Mouse (Mus musculus) telencephalon, adult 2 months (tissue): ENCODE measurements at regions not wholly inside any gene's neighbourhood (a gene's known extent, or its start where the extent isn't known, plus 50 kb on each side); places are given as distances from the start of the nearest gene placed in this dataset.
"Not testable (repeated sequence)": the region's sequence is repeated elsewhere in the genome, so short reads cannot be mapped to it uniquely, and the experiment has no call there.

Experiments used
- DNase-seq: peaks from one replicate; pipeline ENCODE4 v3.0.0-alpha.2; 2011; ENCODE audit warnings: low read depth, low spot score

DNA sequence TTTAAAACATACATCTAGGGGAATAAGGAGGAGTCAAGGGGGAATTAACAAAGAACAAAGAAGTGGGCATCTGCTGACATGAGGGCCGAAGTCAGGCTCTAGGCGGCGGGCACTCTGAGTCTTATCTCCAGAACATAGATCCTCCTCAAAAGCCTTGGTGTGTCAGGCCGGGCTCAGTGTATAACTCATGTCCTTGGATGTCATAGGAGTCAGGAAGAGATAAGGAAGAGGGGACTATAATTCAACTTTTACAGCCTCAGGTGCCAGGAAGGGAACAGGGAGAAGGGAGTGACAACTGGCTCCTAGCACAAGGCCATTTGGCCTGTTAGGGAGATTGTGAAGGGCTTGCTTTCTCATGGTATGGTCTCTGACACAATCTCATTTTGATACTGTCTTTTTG lies 185.9 kb upstream of the Ube2e2 start:
- DNase-seq: not testable (repeated sequence)

DNA sequence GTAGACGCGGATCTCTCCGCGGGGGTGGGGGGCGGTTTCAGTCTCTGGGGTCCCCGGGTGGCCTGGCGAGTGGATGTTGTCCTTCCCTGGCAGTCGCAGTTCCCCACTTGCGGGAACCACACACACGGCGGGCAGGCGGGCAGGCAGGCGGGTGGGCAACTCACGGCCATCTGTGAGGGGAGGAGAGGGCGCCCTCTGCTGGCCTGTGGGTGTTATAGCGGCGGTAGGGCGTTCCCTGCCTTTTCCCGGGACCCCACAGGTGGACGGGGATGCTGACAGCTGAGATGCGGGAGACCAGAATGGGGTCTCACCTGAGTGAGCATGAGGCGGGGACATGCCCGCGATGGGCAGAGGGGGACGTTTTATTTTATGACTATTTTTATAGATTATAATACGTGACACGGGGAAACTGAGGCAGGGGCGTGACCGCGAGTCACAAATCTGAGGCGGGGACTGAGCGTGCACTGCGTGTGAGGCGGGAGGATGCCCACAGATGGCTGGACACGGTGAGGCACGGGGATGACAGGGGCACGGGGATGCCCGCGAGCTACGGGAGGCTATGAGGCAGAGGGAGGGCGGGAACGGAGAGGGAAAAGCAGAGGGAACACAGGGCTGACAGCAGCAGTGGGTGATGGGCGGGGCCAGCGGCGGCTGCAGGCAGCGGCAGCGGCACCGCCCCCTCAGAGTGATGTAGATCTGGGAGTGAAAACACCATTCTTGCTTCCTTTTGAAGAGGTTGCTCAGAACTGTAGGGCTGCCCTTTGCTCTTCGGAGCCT lies 148.1 kb upstream of the Ube2e2 start:
- DNase-seq: no peak

DNA sequence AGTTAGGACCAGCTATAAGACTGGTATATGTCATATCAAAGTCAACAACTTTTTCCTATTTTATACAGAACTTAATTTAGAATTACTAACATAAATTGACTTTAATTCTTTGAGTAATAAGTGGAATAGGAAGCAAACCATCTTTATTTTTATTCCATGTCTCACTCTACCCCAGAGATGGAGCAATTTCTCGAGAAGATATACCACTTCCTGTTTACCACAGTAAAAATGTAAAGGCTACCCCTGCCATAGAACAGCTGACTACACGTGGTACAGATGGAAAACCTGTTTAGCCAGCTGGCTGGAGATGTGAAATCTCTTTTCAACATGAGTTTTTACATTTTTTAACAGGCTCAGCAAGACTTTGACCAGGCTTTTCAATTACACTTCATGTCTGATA lies 126.0 kb upstream of the Ube2e2 start:
- no peak for DNase-seq

DNA sequence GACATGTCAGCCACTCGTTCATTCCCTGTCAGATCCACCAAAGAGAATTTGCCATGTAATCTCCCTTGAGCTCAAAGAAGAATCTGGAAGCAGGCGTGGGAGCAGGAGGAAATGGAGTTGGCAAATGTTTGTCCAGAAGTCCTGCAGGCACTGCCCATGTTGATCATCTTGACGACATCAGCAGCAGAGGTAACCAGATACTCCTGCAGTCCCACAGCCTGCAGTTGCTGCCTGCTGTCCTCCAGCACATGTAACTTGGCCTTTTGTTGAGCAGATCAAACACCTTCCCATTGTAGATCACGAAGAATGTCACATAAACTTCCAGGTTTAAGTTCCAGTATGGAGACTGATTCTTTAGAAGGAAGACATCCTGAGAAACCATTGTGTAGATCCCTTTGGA lies 121.3 kb upstream of the Ube2e2 start:
- DNase-seq: no peak

DNA sequence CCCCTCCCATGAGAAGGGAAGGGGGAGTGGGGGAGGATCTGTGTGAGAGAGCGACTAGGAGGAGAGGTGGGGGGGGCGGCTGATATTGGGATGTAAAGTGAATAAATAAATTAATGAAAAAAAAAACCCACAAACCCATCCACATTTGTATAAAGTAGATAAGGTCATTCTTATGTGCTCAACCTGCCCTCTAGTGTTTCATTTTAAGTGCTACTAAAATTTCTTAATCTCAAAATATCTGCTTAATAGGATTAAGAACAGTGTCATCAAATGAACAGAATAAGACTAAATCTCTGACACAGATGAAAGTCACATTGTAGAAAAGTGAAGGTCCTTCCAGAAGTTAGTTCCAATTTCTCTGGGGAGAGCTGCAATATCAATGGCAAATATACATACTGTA lies 119.5 kb upstream of the Ube2e2 start:
- not testable (repeated sequence) for DNase-seq

DNA sequence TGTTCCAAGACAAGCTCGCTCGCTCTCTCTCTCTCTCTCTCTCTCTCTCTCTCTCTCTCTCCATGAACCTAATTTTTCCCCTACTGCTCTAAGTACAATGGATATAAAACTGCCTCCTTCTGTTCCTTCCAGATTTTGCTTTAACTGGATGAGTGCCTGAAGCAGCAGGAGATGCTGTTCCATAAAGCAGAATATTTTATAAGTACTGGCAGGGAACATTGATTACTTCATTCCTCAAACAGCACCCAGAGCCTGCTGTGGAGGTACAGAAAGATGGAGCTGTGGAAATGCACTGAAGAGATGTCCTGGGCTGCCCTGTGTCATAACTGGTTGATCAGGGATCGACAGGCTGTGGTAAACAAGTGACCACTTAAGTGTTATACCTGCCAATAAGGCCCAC lies 89.8 kb upstream of the Ube2e2 start:
- DNase-seq: peak; percentile 67

DNA sequence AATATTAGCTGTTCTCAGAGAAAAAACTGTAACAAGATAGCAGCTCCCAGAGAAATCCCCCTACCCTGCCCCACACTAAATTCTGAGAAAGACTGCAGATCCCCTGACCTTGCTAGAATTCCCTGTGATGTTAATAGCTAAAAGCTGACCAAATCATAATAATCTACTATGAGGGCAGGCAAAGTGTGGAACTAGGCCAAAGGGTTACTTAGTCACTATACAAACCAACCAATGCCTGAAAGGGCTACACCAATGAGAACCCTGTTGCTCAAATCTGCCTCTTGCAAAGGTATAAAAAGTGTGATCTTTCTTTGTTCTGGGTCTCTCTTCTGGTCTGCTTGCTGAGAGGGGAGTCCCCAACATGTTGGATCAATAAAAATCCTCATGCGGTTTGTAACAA lies 69.8 kb upstream of the Ube2e2 start:
- no peak for DNase-seq

DNA sequence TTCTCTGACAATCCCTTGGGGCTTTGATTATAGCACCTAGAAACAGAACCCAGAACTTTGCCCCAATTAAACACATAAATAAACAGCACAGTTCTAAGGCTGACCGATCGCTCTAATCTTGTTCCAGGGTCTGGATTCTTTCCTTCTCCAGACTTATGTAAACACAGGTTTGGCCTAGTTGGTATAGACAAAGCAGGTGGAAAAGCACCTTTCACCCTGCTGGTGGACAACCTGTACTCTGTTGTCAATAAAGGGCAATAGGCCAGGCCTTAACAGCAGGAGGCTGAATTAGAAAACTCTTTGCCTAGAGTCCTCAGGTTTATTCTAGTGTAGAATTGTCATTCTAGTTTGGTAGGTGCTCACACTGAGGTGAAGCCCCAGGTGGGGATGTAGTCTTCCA lies 69.2 kb upstream of the Ube2e2 start:
- DNase-seq: no peak
